Mouse (Mus musculus): ENCODE measurements around the gene Fbxo44. TPM values are rescaled to one million over a fixed set of nuclear protein-coding genes. Genes with fewer than 3 reads are reported as not detected.

Fbxo44 gene
- polyA plus RNA-seq, 1 experiment from 2014 or later, result 6.5 TPM

Small RNA genes lying within 50 kb of the gene (microRNA-seq; reads per million reads assigned to microRNA genes)
- gene Mir7022, result not detected

Other genes starting within 250 kb of the Fbxo44 start
- 56.2 and 56.4 TPM in 2 replicates for gene Plod1, start 223.7 kb downstream of the Fbxo44 start, polyA plus RNA-seq (2015; fragmentation: Nextera tagmentation; extraction: Ambion mirVana)
- gene 2510039O18Rik, start 219.6 kb downstream of the Fbxo44 start, polyA plus RNA-seq (2015; fragmentation: Nextera tagmentation; extraction: Ambion mirVana), result 5.8 and 7.5 TPM in 2 replicates
- gene Nppb, start 174.7 kb downstream of the Fbxo44 start, polyA plus RNA-seq (2015; fragmentation: Nextera tagmentation; extraction: Ambion mirVana), result not detected in 2 replicates
- gene Nppa, start 159.8 kb downstream of the Fbxo44 start, polyA plus RNA-seq (2015; fragmentation: Nextera tagmentation; extraction: Ambion mirVana), result 0.18 TPM in 1 of 2 replicates, not detected in the other
- gene Clcn6, start 121.7 kb downstream of the Fbxo44 start, polyA plus RNA-seq (2015; fragmentation: Nextera tagmentation; extraction: Ambion mirVana), result 5.7 and 6.1 TPM in 2 replicates
- gene Mthfr, start 121.4 kb downstream of the Fbxo44 start, polyA plus RNA-seq (2015; fragmentation: Nextera tagmentation; extraction: Ambion mirVana), result 26.0 and 26.7 TPM in 2 replicates
- gene Agtrap, start 72.5 kb downstream of the Fbxo44 start, polyA plus RNA-seq (2015; fragmentation: Nextera tagmentation; extraction: Ambion mirVana), result 16.5 and 16.9 TPM in 2 replicates
- 35.1 and 36.1 TPM in 2 replicates for gene Mad2l2, start 30.1 kb downstream of the Fbxo44 start, polyA plus RNA-seq (2015; fragmentation: Nextera tagmentation; extraction: Ambion mirVana)
- 0.04 and 0.06 TPM in 2 replicates for gene Draxin, start 29.8 kb downstream of the Fbxo44 start, polyA plus RNA-seq (2015; fragmentation: Nextera tagmentation; extraction: Ambion mirVana)
- 16.2 and 17.4 TPM in 2 replicates for gene Fbxo6, start 8.3 kb downstream of the Fbxo44 start, polyA plus RNA-seq (2015; fragmentation: Nextera tagmentation; extraction: Ambion mirVana)
- 0.29 and 0.58 TPM in 2 replicates for gene Fbxo2, start 139 bp upstream of the Fbxo44 start, polyA plus RNA-seq (2015; fragmentation: Nextera tagmentation; extraction: Ambion mirVana)
- gene Disp3, start 127.5 kb upstream of the Fbxo44 start, polyA plus RNA-seq (2015; fragmentation: Nextera tagmentation; extraction: Ambion mirVana), result 0.12 and 0.19 TPM in 2 replicates

All from stomach, embryonic 16.5 days (tissue).